Mouse (Mus musculus): ENCODE data around the gene Opn4.

Gene Opn4

DNA sequence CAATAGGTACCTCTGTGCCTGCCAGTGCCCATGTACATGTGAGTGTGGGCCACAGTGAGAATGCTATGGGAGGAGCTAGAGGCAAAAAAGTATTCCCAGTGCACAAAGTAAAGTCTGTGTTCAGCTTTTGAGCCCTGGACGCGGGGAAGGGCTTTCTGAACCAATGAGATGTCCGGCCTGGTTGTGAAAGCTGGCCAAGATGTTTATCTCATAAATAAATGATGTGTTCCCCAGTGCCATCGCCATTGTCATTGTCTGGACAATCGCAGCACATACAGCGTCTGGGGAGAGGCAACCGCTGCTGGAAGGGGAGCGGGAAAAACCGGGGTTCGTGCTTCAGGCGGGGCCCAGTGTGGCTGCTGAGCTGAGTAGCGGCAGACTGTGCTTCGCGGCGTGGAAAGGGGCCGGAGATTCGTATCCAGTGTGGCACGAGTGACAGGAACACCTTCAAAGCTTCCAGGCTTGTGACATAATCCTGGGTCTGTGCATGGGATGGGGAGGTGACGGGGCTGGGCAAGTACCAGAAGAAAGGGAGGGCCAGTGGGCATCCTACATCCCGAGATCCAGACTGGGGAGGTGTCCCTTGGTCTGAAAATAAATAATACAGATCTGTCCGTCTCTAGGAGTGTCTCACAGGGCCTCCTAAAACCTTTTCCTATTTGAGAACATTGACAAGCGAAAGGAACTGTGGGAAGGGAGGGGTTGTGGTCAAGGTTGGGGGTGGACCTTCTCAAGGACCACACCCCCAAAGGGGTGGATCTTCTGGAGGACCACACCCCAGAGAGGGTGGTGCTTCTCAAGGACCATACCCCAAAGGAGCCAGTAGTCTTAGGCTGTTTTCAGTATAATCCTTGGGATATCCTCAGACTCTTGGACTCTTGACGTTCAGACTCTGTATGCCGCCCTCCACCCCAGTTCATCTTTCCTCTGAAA is 8.9 kb downstream of the Opn4 start:
- no peak for DNase-seq

- DNase-seq = no peak
Measured at GRCm38 (mm10) chr14:34590017-34590570, 9.8 kb downstream of the Opn4 start.

DNA sequence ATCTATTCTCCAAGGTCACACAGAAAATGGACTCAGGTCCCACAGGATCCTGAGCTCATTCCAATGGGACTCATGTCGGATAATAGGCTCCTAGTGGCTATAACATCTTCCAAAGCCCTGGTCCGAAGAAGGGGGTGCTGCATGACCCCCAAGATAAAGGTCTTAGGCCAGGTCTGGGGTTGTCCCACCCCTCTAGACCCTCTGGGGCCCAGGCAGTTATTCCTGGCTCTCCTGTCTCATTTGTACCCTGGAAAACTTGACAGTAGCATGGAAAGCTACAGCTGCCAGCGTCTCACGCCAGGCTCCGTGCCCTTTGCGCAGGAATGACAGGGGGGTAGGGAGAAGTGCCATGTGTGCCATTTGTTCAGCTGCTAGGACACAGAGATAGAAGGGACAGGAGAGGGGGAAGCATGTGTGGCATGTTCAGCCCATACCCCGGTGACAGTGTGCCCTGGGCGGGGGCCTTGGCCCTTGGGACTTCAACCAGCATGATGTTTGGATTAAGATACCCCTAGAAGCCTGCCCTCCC is 10.7 kb downstream of the Opn4 start:
- no peak for DNase-seq

GRCm38 (mm10) chr14:34588498-34588897 is 11.4 kb downstream of the Opn4 start, which contains the start of gene Ldb3:
Gene Ldb3 (minus strand): TSS chr14:34588682.
- DNase-seq = no peak

DNA sequence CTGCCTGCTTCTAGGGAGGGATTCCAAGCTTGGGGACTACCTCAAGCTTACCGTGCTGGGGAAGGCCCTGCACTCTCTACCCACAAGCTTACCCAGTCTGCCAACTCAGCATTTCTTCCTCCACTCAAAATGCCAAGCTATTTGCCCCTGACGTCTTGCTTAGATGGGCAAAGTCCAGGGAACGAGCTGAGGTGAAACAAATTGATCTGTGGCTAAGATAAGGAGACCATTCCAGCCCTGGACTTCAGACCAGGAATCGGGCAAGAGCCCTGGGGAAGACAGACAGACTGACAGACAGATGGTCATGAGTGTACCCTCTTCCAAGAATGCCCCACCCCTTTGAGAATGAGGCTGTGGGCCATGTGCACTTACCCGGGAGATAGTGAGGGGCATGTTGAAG is 11.9 kb downstream of the Opn4 start:
- no peak for DNase-seq

- no peak for DNase-seq
Measured at GRCm38 (mm10) chr14:34586871-34587270, 13.1 kb downstream of the Opn4 start.

DNA sequence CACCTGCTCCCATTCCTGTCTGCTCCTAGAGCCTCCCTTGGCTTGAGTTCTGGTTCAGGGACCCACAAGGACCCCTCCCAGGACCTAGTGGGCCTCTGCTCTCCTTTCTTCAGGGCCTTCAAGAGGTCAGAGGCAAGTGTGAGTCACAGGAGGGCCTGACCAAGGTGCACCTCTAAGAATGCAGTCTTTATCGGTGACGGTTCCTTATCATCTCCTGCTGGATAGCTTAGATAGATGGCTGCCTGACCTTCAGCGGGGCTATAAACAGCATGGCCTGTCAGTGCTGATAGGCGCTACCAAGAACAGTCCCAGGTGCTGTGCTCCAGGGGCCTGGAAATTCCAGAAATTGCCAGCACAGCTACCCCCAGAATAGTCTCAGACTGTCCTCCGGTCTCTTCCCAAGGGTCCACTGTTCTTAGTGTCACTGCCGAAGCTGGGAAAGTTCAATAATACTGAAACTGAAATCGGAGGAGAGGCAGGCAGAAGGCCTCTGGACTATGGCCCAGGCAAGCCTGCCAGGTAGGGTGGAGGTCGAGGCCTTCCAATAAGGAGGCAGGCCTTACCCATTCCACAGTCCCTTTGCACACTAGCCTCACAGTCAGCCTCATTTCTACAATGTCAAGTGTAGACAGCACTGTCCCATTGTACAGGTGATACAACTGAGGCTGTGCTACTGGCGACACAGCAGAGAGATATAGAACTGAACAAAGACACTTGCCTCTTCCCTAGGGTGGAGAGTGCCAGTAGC is 14.4 kb downstream of the Opn4 start:
- DNase-seq = no peak

DNA sequence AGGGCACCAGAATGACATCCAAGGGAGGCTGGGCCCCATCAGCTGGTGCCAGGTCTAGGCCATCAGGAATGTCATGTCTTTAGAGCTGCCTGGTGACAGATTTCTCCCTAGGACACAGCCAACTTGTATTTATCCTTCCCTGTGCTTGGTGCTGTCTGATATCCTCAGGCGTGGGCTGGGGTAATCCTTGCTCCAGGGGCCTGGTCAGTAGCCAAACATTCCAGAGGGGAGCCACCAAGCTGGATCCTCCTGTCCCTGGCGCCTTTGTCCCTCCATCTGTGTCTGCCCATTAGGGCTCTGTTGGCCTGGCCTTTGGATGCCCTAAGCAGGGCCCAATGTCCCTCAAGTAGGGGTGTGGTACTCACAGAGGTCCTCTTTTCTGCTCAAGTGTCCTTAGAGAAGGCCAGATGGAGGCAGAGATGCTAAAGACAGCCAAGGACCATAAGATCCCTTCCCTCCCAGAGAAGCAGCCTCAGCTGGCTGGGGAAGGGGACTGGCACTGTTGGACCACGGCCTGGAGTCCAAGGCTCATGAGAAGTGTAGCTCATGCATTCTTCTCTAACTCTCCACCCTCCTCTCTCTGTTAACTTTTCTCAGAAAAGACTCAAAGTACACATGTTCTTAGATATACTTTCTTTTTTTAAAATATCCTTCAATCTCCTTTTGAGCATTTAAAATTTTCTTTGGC is 17.1 kb downstream of the Opn4 start:
- DNase-seq = no peak

DNA sequence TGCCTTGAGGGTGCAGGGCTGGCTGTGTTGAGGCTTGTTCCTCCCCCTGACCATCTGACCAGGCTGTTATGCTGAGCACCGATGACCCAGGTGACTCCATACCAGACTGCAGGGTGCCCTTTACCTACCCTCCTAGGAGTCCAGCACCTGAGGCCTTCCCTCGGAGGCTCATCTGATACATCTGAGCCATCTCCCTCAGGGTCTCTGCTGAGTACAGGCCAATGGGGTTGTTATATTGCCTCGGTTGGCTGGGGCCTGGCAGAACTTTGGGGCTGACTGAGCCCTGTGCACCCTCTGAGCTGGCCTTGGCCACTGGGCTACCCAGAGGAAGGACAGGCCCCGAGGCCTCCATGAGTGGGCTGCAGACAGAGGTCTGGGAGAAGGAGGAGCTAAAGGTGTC is 23.1 kb downstream of the Opn4 start:
- no peak for DNase-seq

DNA sequence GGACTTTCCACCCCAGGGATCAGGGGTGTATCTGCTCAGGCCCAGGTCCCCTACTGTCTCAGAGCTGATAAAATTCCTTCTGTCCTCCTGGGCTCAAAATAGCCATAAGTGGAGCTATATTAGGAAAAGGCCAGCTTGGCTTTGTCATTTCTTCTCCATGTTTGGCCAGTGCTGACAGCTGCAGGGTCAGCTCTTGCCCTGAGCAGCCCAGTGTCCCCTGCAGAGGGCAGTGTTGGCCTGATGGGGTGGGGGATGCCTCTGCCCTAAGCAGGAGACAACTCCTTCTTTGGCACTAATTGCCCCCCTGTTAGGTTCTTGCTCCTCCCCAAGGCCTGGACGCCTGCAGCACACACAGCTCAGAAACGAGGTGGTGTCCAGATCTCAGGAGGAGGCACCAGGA is 25.9 kb downstream of the Opn4 start:
- DNase-seq = peak in 1 of 2 experiments; percentile 16

DNA sequence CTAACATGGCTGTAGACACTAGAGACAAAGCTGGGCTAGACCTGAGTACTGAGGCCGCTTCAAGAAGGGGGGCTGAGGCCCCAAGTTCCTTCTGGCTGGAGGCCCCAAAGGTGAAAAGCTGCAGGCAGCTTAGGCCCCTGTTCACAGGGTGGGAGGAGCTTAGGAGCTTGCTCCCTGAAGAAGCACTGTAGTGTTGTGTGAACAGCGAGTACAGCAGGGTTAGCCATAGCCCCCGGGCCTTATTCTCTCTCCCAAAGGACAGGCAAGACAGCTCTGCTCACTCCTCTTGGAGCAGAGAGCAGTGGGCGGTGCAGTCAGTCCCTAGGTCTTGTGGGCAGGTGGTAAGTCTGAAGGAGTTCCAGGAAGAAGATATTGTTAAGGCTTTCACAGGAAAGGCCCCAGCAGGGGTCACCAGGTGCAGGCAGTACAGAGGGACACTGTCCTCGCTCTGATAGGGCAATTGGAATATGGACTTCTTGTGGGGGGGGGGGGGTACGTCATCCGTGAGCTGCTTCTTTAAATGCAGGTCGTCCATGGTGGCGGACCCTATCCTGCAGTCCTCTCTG is 26.5 kb downstream of the Opn4 start:
- DNase-seq = no peak

DNA sequence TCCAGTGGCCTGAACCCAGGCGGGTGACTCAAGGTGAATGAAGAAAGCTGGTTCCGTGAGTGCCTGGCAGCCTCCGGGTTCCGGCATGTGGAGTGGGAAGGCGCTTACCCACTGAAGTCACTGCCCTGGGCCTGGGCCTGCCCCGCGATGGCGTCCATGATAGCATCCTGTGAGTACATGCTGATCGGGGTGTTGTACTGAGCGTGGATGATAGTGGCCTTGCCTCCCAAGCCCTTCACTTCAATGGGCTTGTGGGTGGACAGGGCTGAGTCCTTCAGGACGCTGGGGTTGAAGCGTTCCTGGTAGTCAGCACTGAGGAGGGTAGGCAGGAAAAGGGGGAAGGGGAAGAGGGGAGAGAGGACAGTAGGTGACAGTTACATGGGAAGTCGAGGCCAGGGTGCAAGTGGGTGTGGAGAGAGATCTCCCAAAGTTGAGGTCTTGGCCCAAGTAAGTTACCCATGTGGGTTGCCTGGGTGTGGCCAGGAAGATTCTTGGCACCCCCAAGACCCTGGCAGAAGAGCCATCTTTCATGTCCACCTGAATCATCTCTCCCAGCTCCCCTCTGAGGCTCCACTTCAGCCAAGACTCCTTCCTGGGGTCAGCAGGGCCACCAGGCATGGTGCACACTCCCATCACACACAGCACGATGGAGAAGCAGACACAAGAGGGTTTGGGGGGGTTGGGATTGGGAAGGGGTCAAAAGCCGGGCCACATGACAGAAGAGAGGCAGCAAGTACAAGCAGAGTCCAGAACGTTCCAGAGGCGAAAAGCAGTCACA is 28.1 kb downstream of the Opn4 start:
- DNase-seq = no peak

- DNase-seq = no peak
Measured at GRCm38 (mm10) chr14:34570903-34571302, 29.0 kb downstream of the Opn4 start.

DNA sequence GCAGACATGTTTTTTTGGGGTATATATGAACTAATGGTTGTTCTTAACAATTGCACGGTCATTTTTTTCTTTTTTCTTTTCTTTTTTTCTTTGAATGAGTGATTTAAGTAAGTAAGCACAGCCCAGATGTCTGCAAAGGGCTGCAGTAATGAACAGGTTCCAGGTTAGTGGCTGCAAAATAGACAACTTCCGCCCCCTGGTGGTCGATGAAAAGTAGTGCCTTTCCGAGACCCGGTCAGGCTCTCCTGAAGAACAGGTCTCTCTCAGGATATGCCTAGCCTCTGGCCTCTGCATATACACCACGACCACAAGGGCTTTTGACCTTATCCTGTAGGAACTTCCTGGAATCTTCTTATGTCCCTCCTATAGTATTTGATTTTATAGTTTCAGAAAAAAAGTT is 29.6 kb downstream of the Opn4 start:
- DNase-seq = peak; percentile 86 to 90

DNA sequence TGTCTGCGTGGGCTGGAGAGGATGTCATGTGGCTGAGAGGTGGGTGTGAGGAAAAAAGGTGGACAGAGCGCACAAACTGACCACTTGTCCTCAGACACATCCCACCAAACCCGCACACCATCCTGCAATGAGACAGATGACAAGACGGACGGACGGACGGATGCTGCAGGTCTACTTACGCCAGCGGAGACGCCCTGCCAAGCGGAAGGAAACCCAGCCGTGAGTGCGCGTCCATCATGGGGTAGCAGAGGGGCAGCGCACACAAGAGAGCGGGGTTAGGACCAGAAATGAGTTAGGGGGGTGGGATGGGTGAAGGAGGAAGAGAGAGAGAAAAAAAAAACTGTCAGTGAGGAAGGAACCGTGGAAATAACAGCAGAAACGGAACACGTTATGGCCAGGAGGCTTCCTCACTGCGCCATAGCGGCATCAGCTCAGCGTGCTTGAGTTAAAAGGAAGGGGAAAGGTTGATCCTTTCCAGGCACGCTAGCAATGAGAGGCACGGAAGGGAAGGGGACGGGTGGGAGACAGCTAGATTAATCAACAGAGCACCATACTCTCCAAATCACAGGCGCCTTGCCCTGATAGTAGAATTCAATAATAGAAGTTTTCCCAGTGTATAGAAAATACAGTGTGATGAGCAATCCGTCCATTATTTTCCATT is 30.3 kb downstream of the Opn4 start:
- peak; percentile 12 to 26 for DNase-seq

- no peak for DNase-seq
Measured at GRCm38 (mm10) chr14:34568626-34569025, 31.3 kb downstream of the Opn4 start.

- no peak for DNase-seq
Measured at GRCm38 (mm10) chr14:34567697-34568096, 32.2 kb downstream of the Opn4 start.

- DNase-seq = no peak
Measured at GRCm38 (mm10) chr14:34566530-34566929, 33.4 kb downstream of the Opn4 start.

- peak; percentile 41 to 47 for DNase-seq
Measured at GRCm38 (mm10) chr14:34565711-34566110, 34.2 kb downstream of the Opn4 start.

- no peak for DNase-seq
Measured at GRCm38 (mm10) chr14:34564646-34565045, 35.3 kb downstream of the Opn4 start.

- no peak for DNase-seq
Measured at GRCm38 (mm10) chr14:34562393-34562792, 37.5 kb downstream of the Opn4 start.

Data from cerebellum, adult 18-20 months (tissue).